Mouse (Mus musculus): ENCODE results near the gene Stn1. TPM values are rescaled to one million over a fixed set of nuclear protein-coding genes. Genes with fewer than 3 reads are reported as not detected.

Gene Stn1
- polyA plus RNA-seq, 1 experiment, result 12.7 TPM

- DNase-seq (ENCODE audit: low read depth), result no peak
Observed at GRCm38 (mm10) chr19:47510473-47511293, 26.6 kb downstream of the Stn1 start.

GRCm38 (mm10) chr19:47510135-47510472 is 27.2 kb downstream of the Stn1 start:
- no peak for DNase-seq (ENCODE audit: low read depth)

GRCm38 (mm10) chr19:47508771-47509281 is 28.5 kb downstream of the Stn1 start:
- no peak for DNase-seq (ENCODE audit: low read depth)

GRCm38 (mm10) chr19:47508191-47508590 is 29.1 kb downstream of the Stn1 start:
- DNase-seq (ENCODE audit: low read depth), result no peak

- DNase-seq (ENCODE audit: low read depth), result no peak
Observed at GRCm38 (mm10) chr19:47507128-47508121, 29.9 kb downstream of the Stn1 start.

GRCm38 (mm10) chr19:47503625-47504024 is 33.7 kb downstream of the Stn1 start:
- no peak for DNase-seq (ENCODE audit: low read depth)

GRCm38 (mm10) chr19:47502563-47502962 is 34.7 kb downstream of the Stn1 start:
- DNase-seq (ENCODE audit: low read depth), result no peak

- DNase-seq (ENCODE audit: low read depth), result no peak
Observed at GRCm38 (mm10) chr19:47500389-47501011, 36.8 kb downstream of the Stn1 start.

- DNase-seq (ENCODE audit: low read depth), result no peak
Observed at GRCm38 (mm10) chr19:47499841-47500240, 37.5 kb downstream of the Stn1 start.

- no peak for DNase-seq (ENCODE audit: low read depth)
Observed at GRCm38 (mm10) chr19:47498942-47499341, 38.4 kb downstream of the Stn1 start.

GRCm38 (mm10) chr19:47497736-47498135 is 39.6 kb downstream of the Stn1 start:
- DNase-seq (ENCODE audit: low read depth), result no peak

GRCm38 (mm10) chr19:47497313-47497712 is 40.0 kb downstream of the Stn1 start:
- no peak for DNase-seq (ENCODE audit: low read depth)

- DNase-seq (ENCODE audit: low read depth), result no peak
Observed at GRCm38 (mm10) chr19:47493017-47493997, 44.0 kb downstream of the Stn1 start.

- DNase-seq (ENCODE audit: low read depth), result no peak
Observed at GRCm38 (mm10) chr19:47492422-47492821, 44.9 kb downstream of the Stn1 start.

- DNase-seq (ENCODE audit: low read depth), result no peak
Observed at GRCm38 (mm10) chr19:47491853-47492252, 45.5 kb downstream of the Stn1 start.

- no peak for DNase-seq (ENCODE audit: low read depth)
Observed at GRCm38 (mm10) chr19:47489233-47489632, 48.1 kb downstream of the Stn1 start.

GRCm38 (mm10) chr19:47488250-47488649 is 49.1 kb downstream of the Stn1 start:
- no peak for DNase-seq (ENCODE audit: low read depth)

GRCm38 (mm10) chr19:47487572-47487971 is 49.7 kb downstream of the Stn1 start:
- DNase-seq (ENCODE audit: low read depth), result no peak

- no peak for DNase-seq (ENCODE audit: low read depth)
Observed at GRCm38 (mm10) chr19:47485997-47486566, 51.2 kb downstream of the Stn1 start.

- no peak for DNase-seq (ENCODE audit: low read depth)
Observed at GRCm38 (mm10) chr19:47484110-47484509, 53.2 kb downstream of the Stn1 start.

Data from gonadal fat pad, adult 2 months (tissue).